Mouse (Mus musculus) lung, embryonic 16.5 days (tissue): Measurements from ENCODE around the gene Tifab. TPM values are rescaled to one million over a fixed set of nuclear protein-coding genes. Genes with fewer than 3 reads are reported as not detected.

Experiments used
- polyA plus RNA-seq: library from polyadenylated mRNA; unstranded; fragments of >200 nt; fragmentation: Nextera tagmentation; extraction: Ambion mirVana; gene quantifications from 2 replicates; pipeline ENCODE4 v1.2.1, GENCODE M21; 2015

Tifab gene
- polyA plus RNA-seq, 1 experiment from 2014 or later = 4.0 TPM

Other genes starting within 250 kb of the Tifab start
- 247 and 266 TPM in 2 replicates for gene H2afy, start 42.5 kb downstream of the Tifab start, polyA plus RNA-seq
- not detected in 2 replicates for gene Neurog1, start 73.3 kb upstream of the Tifab start, polyA plus RNA-seq
- 10.3 and 13.4 TPM in 2 replicates for gene Cxcl14, start 117.7 kb upstream of the Tifab start, polyA plus RNA-seq
- gene Gm3045, start 247.7 kb upstream of the Tifab start, polyA plus RNA-seq = not detected in 2 replicates